Mouse (Mus musculus): Measurements from ENCODE around the gene Lamp2.
"Not testable (repeated sequence)": the region's sequence is repeated elsewhere in the genome, so short reads cannot be mapped to it uniquely, and the experiment has no call there.

Gene Lamp2

GRCm38 (mm10) chrX:38455890-38456634, at the start of gene Lamp2:
Lamp2 (minus strand) TSS chrX:38456454.
- peak; percentile 69 for DNase-seq

GRCm38 (mm10) chrX:38504846-38505245, 48.6 kb upstream of the Lamp2 start:
- DNase-seq, result no peak

DNA sequence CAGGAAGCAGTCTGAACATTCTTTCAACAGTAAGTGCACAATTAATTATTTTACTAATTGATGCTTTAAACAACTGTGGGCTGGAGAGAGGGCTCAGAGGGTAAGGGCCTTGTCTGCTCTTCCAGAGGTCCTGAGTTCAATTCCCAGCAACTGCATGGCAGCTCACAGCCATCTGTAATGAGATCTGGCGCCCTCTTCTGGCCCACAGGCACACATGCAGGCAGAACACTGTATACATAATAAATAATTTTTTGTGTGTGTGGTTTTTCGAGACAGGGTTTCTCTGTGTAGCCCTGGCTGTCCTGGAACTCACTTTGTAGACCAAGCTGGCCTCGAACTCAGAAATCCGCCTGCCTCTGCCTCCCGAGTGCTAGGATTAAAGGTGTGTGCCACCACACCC, 45.9 kb upstream of the Lamp2 start:
- not testable (repeated sequence) for DNase-seq

DNA sequence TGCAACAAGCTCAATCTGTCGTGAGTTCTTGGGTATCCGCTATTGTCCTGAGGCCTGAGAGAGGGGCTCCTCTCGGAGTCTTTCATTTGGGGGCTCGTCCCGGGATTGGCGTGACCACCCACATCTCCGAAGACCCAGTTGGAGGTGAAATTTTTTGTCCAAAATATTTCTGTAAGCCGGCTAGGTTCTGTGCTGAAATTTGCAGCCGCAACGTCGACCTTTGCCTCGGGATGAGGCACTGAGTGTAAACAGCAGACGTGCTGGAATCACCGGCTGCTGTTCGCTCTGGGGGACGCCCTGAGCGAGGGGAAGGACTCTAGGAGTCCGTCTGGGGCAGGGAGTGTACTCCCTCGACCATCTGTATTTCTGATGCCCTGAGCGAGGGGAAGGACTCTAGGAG, 29.2 kb upstream of the Lamp2 start:
- DNase-seq, result not testable (repeated sequence)

DNA sequence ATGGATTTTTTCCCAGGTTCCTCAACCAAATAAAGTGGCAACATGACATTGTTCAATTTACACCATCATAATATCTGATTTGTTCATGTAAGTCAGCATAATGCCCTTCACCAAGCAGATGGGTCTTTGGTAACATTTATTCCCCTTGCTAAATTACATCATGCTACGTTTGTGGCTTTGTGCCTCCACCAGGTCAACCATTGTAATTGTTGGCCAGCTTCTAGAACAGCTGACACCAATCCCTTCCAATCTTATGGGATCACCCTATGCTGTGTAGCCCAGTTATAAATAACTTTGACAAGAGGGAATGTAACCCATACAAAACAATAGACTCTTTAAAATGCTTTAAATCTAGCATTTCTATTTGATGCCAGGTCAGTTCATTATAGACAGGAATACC, 22.3 kb upstream of the Lamp2 start:
- DNase-seq, result no peak

DNA sequence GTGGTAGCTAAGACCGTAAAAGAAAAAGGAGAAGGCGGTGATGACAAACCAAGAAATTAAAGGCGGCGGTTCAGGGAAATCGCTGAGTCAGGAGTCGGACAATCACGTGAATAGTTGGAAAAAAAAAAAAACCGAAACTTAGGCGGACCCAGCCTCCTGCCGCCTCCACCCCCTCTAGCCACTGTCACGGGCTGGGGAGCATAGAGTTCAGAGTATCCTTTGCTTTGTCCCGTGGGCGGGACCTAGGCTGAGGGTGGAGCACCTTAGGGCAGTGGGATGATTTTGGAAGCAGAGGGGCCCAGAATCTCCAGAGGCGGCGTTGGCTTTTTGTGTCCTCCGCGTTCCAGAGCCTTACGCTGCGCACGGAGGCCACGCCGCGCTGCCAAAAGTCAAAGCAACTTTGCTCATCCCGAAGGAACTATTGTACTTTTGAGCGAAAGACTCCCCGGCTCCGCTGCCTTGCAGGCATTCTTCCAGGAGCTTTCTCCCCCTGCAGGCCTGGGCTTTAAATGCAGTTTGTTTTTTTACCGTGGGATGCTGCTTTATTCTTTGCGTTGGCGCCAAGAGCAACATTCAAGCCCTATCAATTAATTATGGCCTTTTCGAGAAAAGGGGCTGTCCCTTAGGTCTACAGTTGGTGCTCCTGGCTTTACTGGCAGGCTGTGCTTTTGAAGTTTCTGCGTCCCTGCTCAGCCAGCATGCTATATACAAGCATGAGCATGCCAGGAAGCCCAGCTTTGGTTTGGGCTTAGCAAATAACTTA, 17.5 kb upstream of the Lamp2 start:
- peak; percentile 48 for DNase-seq

GRCm38 (mm10) chrX:38473164-38473536, 16.9 kb upstream of the Lamp2 start:
- no peak for DNase-seq

DNA sequence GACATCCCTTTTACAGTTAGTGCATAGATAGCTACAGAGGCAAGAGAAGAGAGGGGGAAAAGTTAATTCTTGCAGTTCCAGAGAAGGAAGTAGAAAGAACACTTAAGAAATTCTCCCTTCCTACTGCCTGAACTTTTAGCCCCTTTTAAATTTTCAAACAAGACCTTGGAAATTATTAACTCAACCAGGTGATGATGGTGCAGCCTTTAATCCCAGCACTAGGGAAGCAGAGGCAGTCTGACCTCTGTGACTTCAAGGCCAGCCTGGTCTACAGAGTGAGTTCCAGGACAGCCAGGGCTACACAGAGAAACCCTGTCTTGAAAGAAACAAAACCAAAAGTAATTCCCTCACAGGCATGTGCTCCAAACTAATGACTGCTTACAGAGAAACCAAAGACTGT, 10.0 kb upstream of the Lamp2 start:
- DNase-seq, result no peak

GRCm38 (mm10) chrX:38463160-38463559, 6.9 kb upstream of the Lamp2 start:
- DNase-seq, result no peak

DNA sequence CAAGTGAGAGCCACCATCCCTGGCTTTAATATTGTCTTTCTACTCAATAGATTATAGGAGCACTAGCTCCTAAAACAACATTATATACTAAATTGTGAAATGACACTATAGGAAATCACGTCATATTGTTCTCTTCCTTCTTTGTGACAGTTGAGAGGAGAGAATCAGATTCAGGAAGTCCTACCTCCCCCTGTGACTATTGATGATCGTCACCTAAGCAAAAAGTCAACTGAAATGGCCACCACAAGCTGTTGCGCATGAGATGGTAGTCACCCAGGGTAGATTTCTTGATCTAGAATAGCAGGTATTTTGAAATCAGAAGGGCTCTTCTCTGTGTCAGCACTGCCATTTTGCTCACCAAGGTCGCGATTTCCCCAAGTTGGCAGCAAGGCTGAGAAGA, 5.8 kb upstream of the Lamp2 start:
- no peak for DNase-seq

DNA sequence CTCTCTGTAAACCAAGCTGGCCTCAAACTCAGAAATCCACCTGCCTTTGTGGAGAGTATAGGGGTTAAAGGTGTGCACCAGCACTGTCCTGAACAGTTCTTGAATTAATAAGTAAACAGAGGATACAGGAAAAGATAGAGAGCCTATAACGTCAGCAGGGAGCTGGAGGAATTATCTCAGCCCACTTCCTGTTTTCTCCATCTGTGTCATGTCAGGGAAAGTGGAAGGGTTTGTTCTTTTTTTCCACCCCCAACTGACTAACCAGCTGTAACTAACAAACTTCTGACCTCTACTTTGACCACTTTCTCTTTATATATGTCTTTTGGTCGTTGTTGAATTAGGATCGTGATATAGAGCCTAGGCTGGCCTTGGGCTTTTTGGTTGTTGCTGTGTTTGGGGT, 4.6 kb upstream of the Lamp2 start:
- no peak for DNase-seq

DNA sequence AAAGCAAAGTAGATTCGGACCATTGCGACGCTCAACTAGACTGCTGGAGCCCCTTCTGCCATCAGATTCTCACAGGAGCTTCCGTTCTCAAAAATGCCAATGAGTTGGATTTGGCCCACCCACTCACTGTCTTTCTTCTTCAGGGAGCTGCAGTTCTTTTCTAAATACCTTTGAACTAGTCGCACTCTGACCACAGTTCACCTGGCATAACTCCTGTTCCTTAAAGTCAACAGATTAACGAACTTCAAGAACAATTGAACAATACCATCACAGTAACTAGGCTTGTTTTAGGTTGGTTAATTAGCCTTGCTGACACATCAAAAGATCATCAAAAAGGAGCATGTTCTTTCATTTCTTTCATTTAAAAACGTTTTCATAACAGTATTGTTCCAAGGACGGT, 2.8 kb upstream of the Lamp2 start:
- no peak for DNase-seq

DNA sequence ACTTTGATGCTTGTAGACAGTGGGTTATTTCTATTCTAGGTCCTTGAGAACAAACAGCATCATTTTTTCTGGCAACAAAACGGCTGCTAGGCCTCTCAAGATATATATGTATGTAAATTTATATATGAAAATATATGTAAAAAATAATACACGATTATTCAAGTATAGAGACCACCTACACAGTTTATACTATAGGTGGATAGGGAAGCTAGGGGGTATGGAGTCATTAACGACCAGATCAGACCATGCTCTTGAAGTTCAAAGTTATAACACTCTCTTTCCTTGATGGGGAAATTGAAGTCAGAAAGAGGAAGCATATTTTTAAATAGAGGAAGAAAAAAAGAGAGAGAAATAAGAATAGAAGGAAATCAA, 367 bp upstream of the Lamp2 start:
- no peak for DNase-seq

DNA sequence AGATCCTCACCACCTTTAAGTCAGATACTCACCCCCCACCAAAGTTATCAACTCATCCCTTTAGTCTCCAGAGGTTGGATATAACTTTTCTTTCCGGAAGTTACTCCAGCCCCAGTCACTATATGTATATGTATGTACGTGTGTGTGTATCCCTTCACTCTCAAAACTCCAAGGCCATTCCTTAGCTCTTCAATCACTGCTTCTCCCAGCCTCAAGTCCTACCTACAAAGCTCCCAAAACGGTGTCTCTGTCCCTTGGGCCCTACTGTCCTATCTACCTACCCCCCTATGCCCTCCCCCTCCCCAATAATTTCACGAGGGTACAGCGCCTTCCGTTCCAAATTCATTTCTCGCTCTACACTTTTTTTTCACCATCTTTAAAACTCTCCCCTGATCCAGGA, 780 bp downstream of the Lamp2 start:
- no peak for DNase-seq

DNA sequence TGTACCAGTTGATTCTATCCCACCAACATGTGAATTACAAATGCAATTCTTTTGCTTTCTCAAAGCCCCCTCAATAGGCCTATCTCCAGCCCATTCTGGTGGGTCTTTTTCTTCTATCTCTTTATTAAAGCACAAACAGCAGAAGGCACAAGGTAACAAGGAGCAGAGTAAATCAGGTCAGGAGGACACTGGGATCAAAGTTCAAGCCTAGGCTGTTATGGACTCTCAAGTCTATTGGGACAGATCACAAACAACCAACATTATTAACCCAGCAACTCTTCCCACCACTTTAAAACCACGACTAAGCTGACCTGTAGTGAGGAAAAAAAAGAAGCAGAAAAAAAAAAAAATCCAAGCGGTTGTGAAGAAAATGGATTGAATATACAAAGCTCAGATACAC, 1.4 kb downstream of the Lamp2 start:
- no peak for DNase-seq

- DNase-seq, result no peak
These were observed 2.3 kb downstream of the Lamp2 start for GRCm38 (mm10) chrX:38453924-38454323.

- DNase-seq, result no peak
These were observed 5.8 kb downstream of the Lamp2 start for GRCm38 (mm10) chrX:38450476-38450875.

DNA sequence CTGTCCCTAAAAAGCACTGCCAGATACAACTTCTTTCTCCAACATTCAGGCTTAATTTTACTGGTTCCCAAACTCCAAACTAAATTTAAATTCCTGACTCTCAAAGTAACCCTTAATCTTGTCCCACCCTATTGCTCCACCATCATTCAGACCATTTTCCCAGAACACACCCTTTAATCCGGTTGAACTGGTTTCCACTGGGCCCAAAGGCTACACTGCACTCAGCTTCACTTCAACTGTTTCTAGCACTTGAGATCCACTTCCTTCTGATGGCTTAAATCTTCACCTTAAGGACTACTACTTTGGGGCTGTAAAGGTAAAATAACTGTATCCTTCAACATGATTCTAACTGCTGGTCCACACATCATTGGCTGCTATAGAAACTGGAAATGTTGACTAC, 10.5 kb downstream of the Lamp2 start:
- no peak for DNase-seq

- DNase-seq, result no peak
These were observed 13.8 kb downstream of the Lamp2 start for GRCm38 (mm10) chrX:38442425-38442824.

DNA sequence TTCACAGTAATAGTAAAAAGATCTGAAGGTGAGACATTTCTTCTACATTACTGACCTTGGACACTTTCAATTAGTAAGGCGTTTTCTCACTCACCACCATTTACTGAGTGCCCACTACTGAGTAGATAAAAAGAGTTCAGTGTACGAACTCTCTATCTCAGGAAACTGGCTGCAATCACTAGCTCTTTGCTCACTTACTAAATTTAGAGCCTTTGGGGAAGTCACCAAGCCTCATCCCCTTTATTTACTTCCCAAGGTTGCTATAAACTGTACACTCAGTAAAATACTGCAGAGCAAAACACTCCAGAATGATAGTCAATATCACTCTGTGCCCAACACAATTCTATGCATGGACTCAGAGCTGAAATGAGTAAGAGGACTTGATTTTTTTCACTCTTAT, 16.6 kb downstream of the Lamp2 start:
- DNase-seq, result no peak

- peak; percentile 81 for DNase-seq
These were observed 18.0 kb downstream of the Lamp2 start for GRCm38 (mm10) chrX:38438147-38438791.

DNA sequence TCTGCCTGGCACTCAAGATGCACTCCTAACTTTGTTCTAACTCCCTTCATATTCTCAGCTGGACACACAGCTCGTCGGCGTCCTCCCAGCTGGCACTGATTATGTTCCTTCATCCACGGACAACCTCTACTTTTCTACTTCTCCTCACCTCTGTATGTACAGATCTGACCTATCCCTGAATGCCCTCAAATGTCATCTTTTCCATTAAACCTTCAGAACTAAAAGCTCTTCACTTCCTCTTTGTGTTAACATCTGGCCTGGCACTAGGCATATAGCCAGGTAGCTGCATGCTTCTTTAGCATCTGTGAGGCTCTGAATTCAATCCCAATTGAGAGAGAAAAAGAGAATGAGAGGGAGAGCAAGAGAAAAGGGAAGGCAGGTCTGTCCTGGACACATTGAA, 26.8 kb downstream of the Lamp2 start:
- no peak for DNase-seq

GRCm38 (mm10) chrX:38428818-38429440, 27.3 kb downstream of the Lamp2 start:
- no peak for DNase-seq

- DNase-seq, result no peak
These were observed 30.2 kb downstream of the Lamp2 start for GRCm38 (mm10) chrX:38426043-38426442.
